Mouse (Mus musculus): ENCODE results near the gene Rgl2.
A peak's percentile ranks its signal among the peaks of the same experiment; 100 is the strongest.

Gene Rgl2

DNA sequence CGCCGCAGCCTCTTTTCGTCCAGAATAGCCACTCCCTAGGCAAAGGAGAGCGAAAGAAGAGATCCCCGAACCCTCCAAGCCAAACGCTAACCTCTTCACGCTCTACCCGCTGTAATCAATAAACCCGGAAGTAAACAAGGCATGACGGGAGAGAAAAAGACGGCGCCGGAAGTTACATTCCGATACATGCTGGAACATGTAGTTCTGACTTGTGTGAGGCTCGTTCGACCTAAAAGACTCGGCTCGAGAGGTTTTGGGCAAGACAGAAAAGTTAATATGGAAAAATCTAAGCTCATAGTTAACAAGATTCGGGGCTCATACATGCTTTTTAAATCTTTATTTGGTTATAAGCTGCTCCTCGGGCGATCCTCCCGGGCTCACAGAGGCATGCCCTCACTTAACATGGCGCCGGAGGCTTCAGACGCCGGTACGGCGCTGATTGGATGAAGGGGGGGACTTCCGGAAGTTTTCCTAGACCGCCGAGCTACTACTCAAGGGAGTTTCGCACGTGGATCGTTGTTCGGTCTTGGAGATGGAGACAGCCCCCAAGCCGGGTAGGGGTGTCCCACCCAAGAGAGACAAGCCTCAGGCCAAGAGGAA lies 11.0 kb downstream of the Rgl2 start, which contains the start of the genes Pfdn6 and Wdr46:
Gene Pfdn6, minus strand, starts transcription at position 138 of the 600 bp plus-strand sequence.
Gene Wdr46, plus strand, starts transcription at position 455 of the 600 bp plus-strand sequence.
- no peaks in the 10 kb centered on the region for H3K27me3 ChIP-seq (ENCODE audit: insufficient read depth, low read length)
- no peaks in the 10 kb centered on the region for H3K9me3 ChIP-seq (ENCODE audit: low read length)
- H3K36me3 ChIP-seq (ENCODE audit: insufficient read depth, low read length) = peaks cover 78% of the 10 kb centered on the region
- no peak for TF ChIP-seq NANOG (IDR thresholded peaks at IDR 0.05; ENCODE audit: borderline replicate concordance, low read length)
- no peak for TF ChIP-seq CTCF (conservative IDR thresholded peaks at IDR 0.05; ENCODE audit: low read length)
- TF ChIP-seq POU5F1 (IDR thresholded peaks at IDR 0.05; ENCODE audit: borderline replicate concordance, low read length) = no peak
- H3K4me3 ChIP-seq (replicated peaks; ENCODE audit: low read length) = peak within 1 kb of the TSS; percentile 99
- peaks cover 66% of the 10 kb centered on the region for H3K4me1 ChIP-seq (replicated peaks; ENCODE audit: low read depth, low read length)

DNA sequence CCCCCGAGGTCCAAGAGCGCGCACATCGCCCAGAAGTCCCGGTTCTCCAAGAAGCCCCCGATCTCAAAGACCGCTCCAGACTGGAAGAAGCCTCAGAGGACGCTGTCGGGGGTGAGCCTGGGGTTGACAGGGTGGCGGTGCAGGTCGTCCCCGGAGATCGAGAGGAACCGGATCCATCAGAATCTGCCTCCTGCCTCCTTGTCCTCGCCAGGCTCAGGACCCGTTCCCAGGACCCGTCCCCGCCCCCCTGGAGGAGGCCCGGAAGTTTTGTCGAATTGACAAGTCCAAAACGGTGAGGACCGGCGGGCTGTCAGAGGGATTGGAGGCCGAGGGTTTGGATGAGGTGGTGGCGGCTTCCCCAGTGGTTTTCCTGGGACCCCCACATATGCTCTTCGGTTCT lies 11.6 kb downstream of the Rgl2 start:
- no peak for TF ChIP-seq CTCF (conservative IDR thresholded peaks at IDR 0.05; ENCODE audit: low read length)
- TF ChIP-seq POU5F1 (IDR thresholded peaks at IDR 0.05; ENCODE audit: borderline replicate concordance, low read length) = no peak
- no peak for TF ChIP-seq NANOG (IDR thresholded peaks at IDR 0.05; ENCODE audit: borderline replicate concordance, low read length)
- H3K9me3 ChIP-seq (ENCODE audit: low read length) = no peaks in the 10 kb centered on the region
- H3K4me3 ChIP-seq (replicated peaks; ENCODE audit: low read length) = peak overlapping the region; percentile 99
- no peaks in the 10 kb centered on the region for H3K27me3 ChIP-seq (ENCODE audit: insufficient read depth, low read length)
- peaks cover 78% of the 10 kb centered on the region for H3K36me3 ChIP-seq (ENCODE audit: insufficient read depth, low read length)
- H3K4me1 ChIP-seq (replicated peaks; ENCODE audit: low read depth, low read length) = peaks cover 59% of the 10 kb centered on the region

DNA sequence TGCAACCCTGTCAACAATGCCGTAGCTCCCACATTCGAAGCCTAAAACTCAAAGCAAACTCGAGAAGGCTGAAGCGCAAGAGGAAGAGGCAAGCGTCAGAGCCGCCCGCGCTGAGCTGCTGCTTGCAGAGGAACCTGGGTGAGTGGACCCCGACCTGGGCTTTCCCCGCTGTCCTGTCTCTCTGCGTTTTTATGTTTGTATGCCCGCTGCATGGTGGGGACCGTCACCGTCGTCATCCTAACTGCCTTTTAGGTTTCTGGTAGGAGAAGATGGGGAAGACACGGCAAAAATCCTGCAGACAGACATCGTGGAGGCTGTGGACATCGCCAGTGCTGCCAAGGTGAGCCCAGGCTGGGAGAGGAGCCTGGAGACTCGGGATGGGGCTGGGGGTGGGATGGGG lies 12.0 kb downstream of the Rgl2 start:
- TF ChIP-seq CTCF (conservative IDR thresholded peaks at IDR 0.05; ENCODE audit: low read length) (no peak), POU5F1 (IDR thresholded peaks at IDR 0.05; ENCODE audit: borderline replicate concordance, low read length) (no peak), NANOG (IDR thresholded peaks at IDR 0.05; ENCODE audit: borderline replicate concordance, low read length) (no peak)
- Histone ChIP-seq H3K36me3 (ENCODE audit: insufficient read depth, low read length) (peaks cover 81% of the 10 kb centered on the region), H3K4me1 (replicated peaks; ENCODE audit: low read depth, low read length) (peaks cover 56% of the 10 kb centered on the region), H3K9me3 (ENCODE audit: low read length) (no peaks in the 10 kb centered on the region), H3K4me3 (replicated peaks; ENCODE audit: low read length) (peak overlapping the region; percentile 99), H3K27me3 (ENCODE audit: insufficient read depth, low read length) (no peaks in the 10 kb centered on the region)

DNA sequence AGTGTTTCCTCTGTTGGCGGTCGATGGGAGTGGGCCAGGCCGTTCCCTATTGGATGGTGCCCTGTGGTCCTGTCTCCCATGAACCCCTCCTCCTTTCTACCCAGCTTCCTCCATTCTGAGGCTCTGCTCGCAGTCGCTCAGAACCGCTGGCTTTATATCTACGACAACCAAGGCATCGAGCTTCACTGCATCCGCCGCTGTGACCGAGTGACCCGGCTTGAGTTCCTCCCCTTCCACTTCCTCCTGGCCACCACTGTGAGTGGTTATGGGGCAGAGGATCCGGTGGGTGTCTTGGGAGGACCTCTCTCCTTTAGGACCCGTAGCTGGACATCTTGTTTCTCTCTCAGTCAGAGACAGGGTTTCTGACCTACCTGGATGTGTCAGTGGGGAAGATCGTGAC lies 14.1 kb downstream of the Rgl2 start:
- H3K4me3 ChIP-seq (replicated peaks; ENCODE audit: low read length) = no peak overlapping the region
- H3K9me3 ChIP-seq (ENCODE audit: low read length) = no peaks in the 10 kb centered on the region
- H3K27me3 ChIP-seq (ENCODE audit: insufficient read depth, low read length) = no peaks in the 10 kb centered on the region
- TF ChIP-seq CTCF (conservative IDR thresholded peaks at IDR 0.05; ENCODE audit: low read length) (no peak), NANOG (IDR thresholded peaks at IDR 0.05; ENCODE audit: borderline replicate concordance, low read length) (no peak), POU5F1 (IDR thresholded peaks at IDR 0.05; ENCODE audit: borderline replicate concordance, low read length) (no peak)
- peaks cover 53% of the 10 kb centered on the region for H3K4me1 ChIP-seq (replicated peaks; ENCODE audit: low read depth, low read length)
- H3K36me3 ChIP-seq (ENCODE audit: insufficient read depth, low read length) = peaks cover 83% of the 10 kb centered on the region

DNA sequence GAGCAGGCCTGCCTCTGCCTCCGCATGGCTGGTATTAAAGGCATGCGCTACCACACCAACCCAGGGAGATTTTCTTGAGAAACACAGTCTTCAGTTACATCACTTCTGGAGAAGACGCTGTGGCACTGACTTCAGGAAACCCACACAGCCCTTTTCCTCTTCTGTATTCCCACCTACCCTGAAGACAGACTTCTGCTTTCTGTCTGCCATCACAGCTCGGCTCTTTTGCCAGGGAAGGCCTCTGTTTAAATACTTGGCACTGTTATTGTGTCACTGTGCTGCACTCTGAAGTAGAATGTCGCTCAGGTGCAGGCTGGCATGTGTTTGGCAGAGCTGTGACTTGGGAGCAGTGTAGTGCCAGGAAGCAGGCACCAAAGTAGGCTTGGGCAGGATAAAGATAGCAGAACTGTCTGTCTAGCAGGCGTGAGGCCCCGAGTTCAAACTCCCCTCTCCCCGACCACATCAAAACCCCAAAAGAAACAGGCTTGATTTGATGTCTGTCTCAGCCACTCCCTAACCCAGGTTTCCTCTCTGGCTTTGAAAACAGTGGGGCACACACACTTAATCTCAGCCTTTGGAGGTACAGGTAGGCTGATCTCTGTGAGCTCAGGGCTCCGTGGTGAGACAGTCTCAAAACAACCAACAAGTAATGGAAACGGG lies 18.2 kb downstream of the Rgl2 start:
- no peak overlapping the region for H3K4me3 ChIP-seq (replicated peaks; ENCODE audit: low read length)
- H3K4me1 ChIP-seq (replicated peaks; ENCODE audit: low read depth, low read length) = peaks cover 61% of the 10 kb centered on the region
- no peaks in the 10 kb centered on the region for H3K27me3 ChIP-seq (ENCODE audit: insufficient read depth, low read length)
- no peaks in the 10 kb centered on the region for H3K9me3 ChIP-seq (ENCODE audit: low read length)
- peaks cover 93% of the 10 kb centered on the region for H3K36me3 ChIP-seq (ENCODE audit: insufficient read depth, low read length)
- no peak for TF ChIP-seq NANOG (IDR thresholded peaks at IDR 0.05; ENCODE audit: borderline replicate concordance, low read length)
- TF ChIP-seq POU5F1 (IDR thresholded peaks at IDR 0.05; ENCODE audit: borderline replicate concordance, low read length) = no peak
- no peak for TF ChIP-seq CTCF (conservative IDR thresholded peaks at IDR 0.05; ENCODE audit: low read length)

DNA sequence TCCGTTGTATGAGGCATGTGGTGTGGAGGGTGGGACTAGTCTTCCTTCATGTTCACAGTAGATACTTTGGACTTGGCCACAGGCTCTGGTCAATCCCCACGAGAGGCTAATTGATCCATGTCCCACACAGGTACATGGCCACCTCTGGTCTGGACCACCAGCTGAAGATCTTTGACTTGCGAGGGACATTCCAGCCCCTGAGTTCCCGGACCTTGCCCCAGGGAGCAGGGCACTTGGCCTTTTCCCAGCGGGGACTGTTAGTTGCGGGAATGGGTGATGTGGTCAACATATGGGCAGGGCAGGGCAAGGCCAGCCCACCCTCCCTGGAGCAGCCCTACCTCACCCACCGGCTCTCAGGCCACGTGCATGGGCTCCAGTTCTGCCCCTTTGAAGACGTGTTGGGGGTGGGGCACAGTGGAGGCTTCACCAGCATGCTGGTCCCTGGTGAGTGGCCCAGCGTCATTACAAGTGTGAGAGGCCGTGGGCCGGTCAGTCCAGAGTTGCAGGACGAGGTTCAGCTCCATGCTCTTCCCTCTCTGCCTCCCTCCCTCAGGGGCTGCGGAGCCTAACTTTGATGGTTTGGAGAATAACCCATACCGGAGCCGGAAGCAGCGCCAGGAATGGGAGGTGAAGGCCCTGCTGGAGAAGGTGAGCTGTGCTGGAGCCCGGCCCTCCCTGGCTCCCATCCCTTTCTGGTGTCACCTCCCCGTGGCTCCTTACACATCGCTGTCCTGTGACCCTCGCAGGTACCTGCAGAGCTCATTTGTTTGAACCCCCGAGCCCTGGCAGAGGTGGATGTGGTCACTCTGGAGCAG lies 19.0 kb downstream of the Rgl2 start:
- Histone ChIP-seq H3K4me3 (replicated peaks; ENCODE audit: low read length) (peak overlapping the region; percentile 45; the same call in 1 of the 2 replicates), H3K27me3 (ENCODE audit: insufficient read depth, low read length) (no peaks in the 10 kb centered on the region), H3K9me3 (ENCODE audit: low read length) (no peaks in the 10 kb centered on the region), H3K36me3 (ENCODE audit: insufficient read depth, low read length) (peaks cover 93% of the 10 kb centered on the region), H3K4me1 (replicated peaks; ENCODE audit: low read depth, low read length) (peaks cover 62% of the 10 kb centered on the region)
- TF ChIP-seq CTCF (conservative IDR thresholded peaks at IDR 0.05; ENCODE audit: low read length) (no peak), POU5F1 (IDR thresholded peaks at IDR 0.05; ENCODE audit: borderline replicate concordance, low read length) (no peak), NANOG (IDR thresholded peaks at IDR 0.05; ENCODE audit: borderline replicate concordance, low read length) (no peak)

DNA sequence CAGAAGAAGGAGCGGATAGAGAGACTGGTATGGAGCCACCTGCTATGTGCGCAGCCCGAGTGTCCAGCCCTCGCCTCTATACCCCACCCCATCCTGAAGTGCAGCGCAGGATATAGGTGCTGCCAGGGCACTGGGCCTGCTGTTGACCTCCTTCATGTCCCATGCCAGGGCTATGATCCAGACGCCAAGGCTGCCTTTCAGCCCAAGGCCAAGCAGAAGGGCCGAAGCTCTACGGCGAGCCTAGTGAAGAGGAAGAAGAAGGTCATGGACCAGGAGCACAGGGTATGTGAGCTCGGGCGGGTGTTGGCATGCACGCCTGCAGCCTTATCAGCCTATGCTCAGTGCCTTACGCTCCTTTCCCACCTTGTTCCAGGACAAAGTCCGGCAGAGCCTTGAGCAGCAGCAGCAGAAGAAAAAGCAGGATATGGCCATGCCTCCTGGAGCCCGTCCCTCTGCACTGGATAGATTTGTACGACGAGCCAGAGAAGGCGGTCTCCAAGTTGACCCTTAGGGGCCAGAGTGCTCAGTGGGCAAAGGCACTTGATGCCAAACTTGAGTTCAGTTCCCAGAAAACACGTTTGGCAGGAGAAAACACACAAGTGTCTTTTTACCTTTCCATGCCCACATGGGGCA lies 19.7 kb downstream of the Rgl2 start:
- Histone ChIP-seq H3K4me3 (replicated peaks; ENCODE audit: low read length) (peak overlapping the region; percentile 45), H3K27me3 (ENCODE audit: insufficient read depth, low read length) (no peaks in the 10 kb centered on the region), H3K9me3 (ENCODE audit: low read length) (no peaks in the 10 kb centered on the region), H3K4me1 (replicated peaks; ENCODE audit: low read depth, low read length) (peaks cover 63% of the 10 kb centered on the region), H3K36me3 (ENCODE audit: insufficient read depth, low read length) (peaks cover 93% of the 10 kb centered on the region)
- TF ChIP-seq NANOG (IDR thresholded peaks at IDR 0.05; ENCODE audit: borderline replicate concordance, low read length) (no peak), POU5F1 (IDR thresholded peaks at IDR 0.05; ENCODE audit: borderline replicate concordance, low read length) (no peak), CTCF (conservative IDR thresholded peaks at IDR 0.05; ENCODE audit: low read length) (no peak)
